In the genomic region with DNA sequence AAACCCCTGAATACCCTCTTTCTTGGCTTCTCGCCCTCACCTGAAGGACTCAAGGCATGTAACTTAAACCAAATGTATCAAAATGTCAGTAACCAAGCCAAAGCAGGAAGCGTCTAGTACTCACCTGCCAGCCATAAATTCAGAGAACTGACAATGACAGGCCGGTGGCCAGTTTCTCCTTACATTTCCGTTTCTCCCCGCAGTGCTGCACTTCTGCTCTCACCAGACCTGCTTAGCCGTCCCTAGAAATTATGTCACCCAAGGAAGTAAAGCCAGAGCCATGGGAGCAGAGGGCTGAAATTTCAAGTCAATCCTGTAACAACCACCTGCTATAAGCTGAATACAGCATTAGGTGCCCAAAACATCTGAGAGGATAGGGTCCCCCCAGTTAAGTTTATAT, we compare ENCODE assay signal across 16 mouse cellular contexts. TPM values are rescaled to one million over a fixed set of nuclear protein-coding genes. Genes with fewer than 3 reads are reported as not detected.
DNase-seq lines count a peak whose midpoint lies in the region; ATAC-seq and TF ChIP-seq lines count a peak whose summit lies in the region.
"Had no signal": no experiment of that assay in that cellular context is flagged by ENCODE, and none has a peak within 500 bp of the region (broad histone marks: within the 10 kb centered on the region; RNA-seq: fewer than 3 reads in every experiment).

No protein-coding gene starts in this region.

- H3K4me2 ChIP-seq in forebrain, embryonic 15.5 days (replicated peaks) = peak overlapping the region; percentile 95; the same call in 1 of the 2 replicates
- H3K4me2 ChIP-seq in forebrain, embryonic 13.5 days = no peak overlapping the region
- H3K4me2 ChIP-seq in hindbrain, embryonic 15.5 days = peak overlapping the region; percentile 74
- no peak overlapping the region for H3K4me2 ChIP-seq in hindbrain, embryonic 12.5 days (replicated peaks)
- peak overlapping the region; percentile 79 for H3K4me2 ChIP-seq in stomach, embryonic 15.5 days
- no peak overlapping the region for H3K4me2 ChIP-seq in stomach, postnatal 0 days (replicated peaks; ENCODE audit: low read depth)

- no peaks in the 10 kb centered on the region for H3K27me3 ChIP-seq in forebrain, embryonic 15.5 days
- peaks cover 6% of the 10 kb centered on the region; the same call in 1 of the 2 replicates for H3K27me3 ChIP-seq in forebrain, embryonic 13.5 days
- no peaks in the 10 kb centered on the region for H3K27me3 ChIP-seq in hindbrain, embryonic 15.5 days
- H3K27me3 ChIP-seq in hindbrain, embryonic 12.5 days = no peaks in the 10 kb centered on the region; the same call in 1 of the 2 replicates
- H3K27me3 ChIP-seq in stomach, embryonic 15.5 days (replicated peaks) = no peaks in the 10 kb centered on the region
- no peaks in the 10 kb centered on the region for H3K27me3 ChIP-seq in stomach, postnatal 0 days (ENCODE audit: control insufficient read depth, insufficient read depth, low read length)

- ATAC-seq in forebrain, embryonic 15.5 days (replicated peaks) = no peak
- ATAC-seq in forebrain, embryonic 13.5 days = no peak
- no peak for ATAC-seq in hindbrain, embryonic 15.5 days (ENCODE audit: low FRiP score, low read depth)
- ATAC-seq in hindbrain, embryonic 12.5 days (ENCODE audit: low FRiP score) = no peak
- ATAC-seq in stomach, embryonic 15.5 days (ENCODE audit: insufficient read depth, low FRiP score, low read depth) = no peak
- ATAC-seq in stomach, postnatal 0 days (ENCODE audit: low FRiP score, low TSS enrichment) = no peak

- no peaks in the 10 kb centered on the region for H3K36me3 ChIP-seq in forebrain, embryonic 15.5 days
- no peaks in the 10 kb centered on the region for H3K36me3 ChIP-seq in forebrain, embryonic 13.5 days (ENCODE audit: poor library complexity, severe bottlenecking)
- no peaks in the 10 kb centered on the region for H3K36me3 ChIP-seq in hindbrain, embryonic 15.5 days
- H3K36me3 ChIP-seq in hindbrain, embryonic 12.5 days = no peaks in the 10 kb centered on the region
- no peaks in the 10 kb centered on the region for H3K36me3 ChIP-seq in stomach, embryonic 15.5 days
- H3K36me3 ChIP-seq in stomach, postnatal 0 days (ENCODE audit: control insufficient read depth, insufficient read depth, low read length) = no peaks in the 10 kb centered on the region
- H3K36me3 ChIP-seq: G1E had no signal

- TF ChIP-seq EP300 in stomach, postnatal 0 days (optimal IDR thresholded peaks at IDR 0.05) = no peak

- peaks cover 4% of the 10 kb centered on the region for H3K4me1 ChIP-seq in forebrain, embryonic 15.5 days
- 0 out of 2 replicates have a peak, but pooled peaks cover 3% of the 10 kb centered on the region for H3K4me1 ChIP-seq in forebrain, embryonic 13.5 days
- peaks cover 8% of the 10 kb centered on the region; the same call in 1 of the 2 replicates for H3K4me1 ChIP-seq in hindbrain, embryonic 15.5 days (replicated peaks)
- H3K4me1 ChIP-seq in hindbrain, embryonic 12.5 days = peaks cover 4% of the 10 kb centered on the region
- H3K4me1 ChIP-seq in stomach, embryonic 15.5 days = peaks cover 5% of the 10 kb centered on the region; the same call in 1 of the 2 replicates
- H3K4me1 ChIP-seq in stomach, postnatal 0 days (replicated peaks; ENCODE audit: control insufficient read depth, insufficient read depth) = peaks cover 3% of the 10 kb centered on the region; the same call in 1 of the 2 replicates

- 59% methylated on average over 6 of the region's 6 CpGs for WGBS in forebrain, embryonic 15.5 days
- WGBS in forebrain, embryonic 13.5 days = 64% methylated on average over 6 of the region's 6 CpGs
- 60% methylated on average over 6 of the region's 6 CpGs for WGBS in hindbrain, embryonic 15.5 days
- 62% methylated on average over 6 of the region's 6 CpGs for WGBS in hindbrain, embryonic 12.5 days
- 34% methylated on average over 6 of the region's 6 CpGs for WGBS in stomach, embryonic 15.5 days
- WGBS in stomach, postnatal 0 days = 24% methylated on average over 6 of the region's 6 CpGs

- H3K27ac ChIP-seq in forebrain, embryonic 15.5 days (replicated peaks) = no peak overlapping the region
- H3K27ac ChIP-seq in forebrain, embryonic 13.5 days = no peak overlapping the region
- H3K27ac ChIP-seq in hindbrain, embryonic 15.5 days (replicated peaks) = no peak overlapping the region
- no peak overlapping the region for H3K27ac ChIP-seq in hindbrain, embryonic 12.5 days
- H3K27ac ChIP-seq in stomach, embryonic 15.5 days = no peak overlapping the region
- H3K27ac ChIP-seq in stomach, postnatal 0 days (replicated peaks) = no peak overlapping the region

- DNase-seq in stomach, postnatal 0 days (ENCODE audit: low spot score) = no peak
- no peak for DNase-seq in layer of hippocampus, adult 18-20 months (ENCODE audit: low spot score in 2 of 2)
- no peak for DNase-seq in embryo, embryonic 11 days
- DNase-seq: adrenal gland, postnatal 10 days; forebrain, postnatal 0 days; gastrocnemius, postnatal 14 days; kidney, postnatal 25 days; liver, postnatal 0 days; lung, postnatal 36 days; thymus, adult 2 months had no signal

- TF ChIP-seq CTCF in stomach, postnatal 0 days (IDR thresholded peaks at IDR 0.05; ENCODE audit: low read depth) = no peak

- no peaks in the 10 kb centered on the region for H3K9me3 ChIP-seq in forebrain, embryonic 15.5 days
- H3K9me3 ChIP-seq in forebrain, embryonic 13.5 days (replicated peaks) = no peaks in the 10 kb centered on the region
- H3K9me3 ChIP-seq in hindbrain, embryonic 15.5 days = no peaks in the 10 kb centered on the region
- H3K9me3 ChIP-seq in hindbrain, embryonic 12.5 days (replicated peaks) = no peaks in the 10 kb centered on the region
- no peaks in the 10 kb centered on the region for H3K9me3 ChIP-seq in stomach, embryonic 15.5 days
- H3K9me3 ChIP-seq in stomach, postnatal 0 days (ENCODE audit: control insufficient read depth, low read length) = no peaks in the 10 kb centered on the region
- H3K9me3 ChIP-seq: G1E had no signal

- H3K4me3 ChIP-seq in forebrain, embryonic 15.5 days = no peak overlapping the region
- H3K4me3 ChIP-seq in forebrain, embryonic 13.5 days = no peak overlapping the region
- no peak overlapping the region for H3K4me3 ChIP-seq in hindbrain, embryonic 15.5 days
- H3K4me3 ChIP-seq in hindbrain, embryonic 12.5 days = no peak overlapping the region
- H3K4me3 ChIP-seq in stomach, embryonic 15.5 days (replicated peaks) = no peak overlapping the region
- no peak overlapping the region for H3K4me3 ChIP-seq in stomach, postnatal 0 days (ENCODE audit: low read depth, low read length)

- no peak overlapping the region for H3K9ac ChIP-seq in forebrain, embryonic 15.5 days (replicated peaks)
- H3K9ac ChIP-seq in forebrain, embryonic 13.5 days = no peak overlapping the region
- H3K9ac ChIP-seq in hindbrain, embryonic 15.5 days = no peak overlapping the region
- no peak overlapping the region for H3K9ac ChIP-seq in hindbrain, embryonic 12.5 days
- H3K9ac ChIP-seq in stomach, embryonic 15.5 days = no peak overlapping the region
- H3K9ac ChIP-seq in stomach, postnatal 0 days (ENCODE audit: low read length) = no peak overlapping the region
- H3K9ac ChIP-seq: liver, postnatal 0 days had no signal

RNA-seq across cellular contexts. Expression of a gene that starts 0.9 kb away (rescaled TPM):
- 2.4 and 2.6 TPM in 2 replicates for polyA plus RNA-seq in forebrain, embryonic 15.5 days (2015; fragmentation: Nextera tagmentation; extraction: Ambion mirVana)
- 1.3 and 1.9 TPM in 2 replicates for polyA plus RNA-seq in forebrain, embryonic 13.5 days (2015; fragmentation: Nextera tagmentation; extraction: Ambion mirVana)
- 3.4 and 3.8 TPM in 2 replicates for polyA plus RNA-seq in hindbrain, embryonic 15.5 days (2015; fragmentation: Nextera tagmentation; extraction: Ambion mirVana)
- polyA plus RNA-seq in hindbrain, embryonic 12.5 days (2016; fragmentation: Nextera tagmentation; extraction: Ambion mirVana) = 6.2 and 26.2 TPM in 2 replicates
- 4.1 and 9.1 TPM in 2 replicates for polyA plus RNA-seq in stomach, embryonic 15.5 days (2015; fragmentation: Nextera tagmentation; extraction: Ambion mirVana)
- polyA plus RNA-seq in stomach, postnatal 0 days (2015; fragmentation: Nextera tagmentation; extraction: Ambion mirVana) = 2.3 and 2.8 TPM in 2 replicates
- total RNA-seq in layer of hippocampus, adult 18-20 months (2021) = 10 to 100 TPM; 17.7 to 20.5 TPM
- polyA plus RNA-seq: G1E had no signal

RNA-seq across cellular contexts. Expression of a gene that starts 53.4 kb away (rescaled TPM):
- polyA plus RNA-seq in forebrain, embryonic 15.5 days (2015; fragmentation: Nextera tagmentation; extraction: Ambion mirVana) = 13.7 and 15.6 TPM in 2 replicates
- 18.3 and 20.9 TPM in 2 replicates for polyA plus RNA-seq in forebrain, embryonic 13.5 days (2015; fragmentation: Nextera tagmentation; extraction: Ambion mirVana)
- polyA plus RNA-seq in hindbrain, embryonic 15.5 days (2015; fragmentation: Nextera tagmentation; extraction: Ambion mirVana) = 13.4 and 13.8 TPM in 2 replicates
- 24.8 and 26.8 TPM in 2 replicates for polyA plus RNA-seq in hindbrain, embryonic 12.5 days (2016; fragmentation: Nextera tagmentation; extraction: Ambion mirVana)
- polyA plus RNA-seq in stomach, embryonic 15.5 days (2015; fragmentation: Nextera tagmentation; extraction: Ambion mirVana) = 14.9 and 20.6 TPM in 2 replicates
- 5.3 and 6.2 TPM in 2 replicates for polyA plus RNA-seq in stomach, postnatal 0 days (2015; fragmentation: Nextera tagmentation; extraction: Ambion mirVana)
- total RNA-seq in layer of hippocampus, adult 18-20 months (2021) = 10 to 100 TPM; 31.0 to 35.0 TPM

Comparison
In these comparisons a context has a peak if more than half of its experiments do, and no peak if none do; other contexts are left out.
1. H3K4me2 ChIP-seq: peak in forebrain, embryonic 15.5 days (single experiment), hindbrain, embryonic 15.5 days (single experiment) and stomach, embryonic 15.5 days (single experiment); none in forebrain, embryonic 13.5 days (single experiment), hindbrain, embryonic 12.5 days (single experiment) and stomach, postnatal 0 days (single experiment).